Mouse (Mus musculus) liver, embryonic 18 days (tissue): ENCODE data around the gene Rpl7a. TPM values are rescaled to one million over a fixed set of nuclear protein-coding genes. Genes with fewer than 3 reads are reported as not detected.

Experiments
- polyA plus RNA-seq: library from polyadenylated mRNA; depleted of rRNA; stranded (reverse); fragments of >200 nt; gene quantifications from 2 replicates; pipeline ENCODE4 v1.2.3, GENCODE M21; 2012; rRNA removed

The Rpl7a gene
- polyA plus RNA-seq, result 985 and 1,167 TPM in 2 replicates

DNA sequence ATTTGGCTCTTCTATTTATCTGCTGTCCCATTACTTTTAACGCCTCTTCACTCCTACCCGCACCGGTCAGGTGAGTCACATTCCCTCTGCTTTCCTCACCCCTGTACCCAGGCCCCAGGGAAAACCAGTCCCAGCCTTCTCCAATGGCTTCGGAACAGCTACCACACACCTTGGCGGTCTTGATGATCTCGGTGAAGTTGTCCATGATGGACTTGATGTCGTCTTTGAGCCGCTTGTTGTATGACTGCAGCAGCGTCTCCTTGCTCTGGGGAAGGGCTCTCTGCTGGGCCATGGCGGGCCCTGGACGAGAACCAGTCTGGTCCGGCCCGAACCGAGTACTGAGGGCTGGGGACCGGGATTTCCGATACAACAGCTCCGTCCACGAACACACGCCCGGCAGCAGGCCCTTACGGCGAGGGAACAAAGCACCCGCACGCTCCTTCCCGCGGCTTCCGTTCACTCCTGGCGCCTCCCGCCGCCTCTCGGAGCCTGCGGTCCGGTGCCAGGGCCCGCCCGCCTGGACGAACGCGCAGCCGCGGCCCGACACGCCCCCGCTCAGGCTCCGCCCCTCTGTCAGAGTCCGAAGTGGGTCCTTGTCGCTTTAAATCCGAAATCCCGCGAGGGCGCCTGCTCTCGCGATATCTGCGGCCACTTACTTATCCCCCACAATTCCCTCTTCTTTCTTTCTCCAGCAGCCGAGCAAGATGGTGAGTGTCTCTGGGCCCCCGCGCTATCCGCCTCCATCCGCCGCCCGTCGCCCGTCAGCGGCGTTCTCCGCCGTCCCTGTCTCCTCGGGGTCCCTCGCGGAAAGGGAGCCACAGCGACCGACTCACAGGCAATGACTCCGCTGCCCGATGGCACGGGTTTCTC is at the start of gene Rpl7a, which contains the start of gene Med22:
Gene Rpl7a, plus strand, starts transcription at position 641 of the 870 bp plus-strand sequence.
Gene Med22, minus strand, starts transcription at position 554 of the 870 bp plus-strand sequence.

DNA sequence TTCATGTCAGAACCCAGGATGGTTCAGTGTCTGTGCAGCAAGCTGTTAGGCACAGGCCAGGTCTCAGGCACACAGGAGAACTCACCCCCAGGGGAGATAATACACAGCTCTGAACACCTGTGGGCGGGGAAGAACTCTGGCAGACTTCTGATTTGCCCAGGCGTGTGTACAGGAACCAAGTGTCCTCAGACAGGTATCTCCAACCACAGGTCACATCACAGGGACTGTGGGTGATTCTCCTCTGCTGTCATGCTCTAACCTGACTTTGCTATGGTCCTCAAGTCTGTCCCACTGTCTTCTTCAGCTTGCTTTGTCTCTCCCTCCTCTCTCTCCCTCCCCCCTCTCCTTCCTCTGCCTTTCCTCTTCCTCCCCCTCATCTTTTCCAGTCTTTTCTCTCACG is 45.7 kb upstream of the Rpl7a start, which contains the start of gene Abo:
Gene Abo, minus strand, starts transcription at position 101 of the 400 bp plus-strand sequence.

GRCm38 (mm10) chr2:26902467-26903220 is 7.9 kb upstream of the Rpl7a start, which contains the start of gene Surf6:
Gene Surf6 (minus strand): TSS chr2:26902879.

GRCm38 (mm10) chr2:26915927-26916728 is 5.6 kb downstream of the Rpl7a start, which contains the start of the genes Surf2 and Surf1:
Gene Surf2 (plus strand): TSS chr2:26916367.
Gene Surf1 (minus strand): TSS chr2:26916530.

GRCm38 (mm10) chr2:26933304-26934055 is 22.9 kb downstream of the Rpl7a start, which contains the start of the genes Surf4 and Stkld1:
Gene Surf4 (minus strand): TSS chr2:26933928.
Gene Stkld1 (plus strand): TSS chr2:26934047.

Other genes starting within 250 kb of the Rpl7a start
- gene Lcn4, start 239.5 kb upstream of the Rpl7a start, polyA plus RNA-seq, result not detected in 2 replicates
- gene Abo, start 45.8 kb upstream of the Rpl7a start, polyA plus RNA-seq, result not detected in 2 replicates
- gene Surf6, start 7.9 kb upstream of the Rpl7a start, polyA plus RNA-seq, result 7.7 and 8.0 TPM in 2 replicates
- gene Med22, start 87 bp upstream of the Rpl7a start, polyA plus RNA-seq, result 12.9 and 14.0 TPM in 2 replicates
- 18.9 and 19.1 TPM in 2 replicates for gene Surf2, start 5.6 kb downstream of the Rpl7a start, polyA plus RNA-seq
- 28.3 and 28.7 TPM in 2 replicates for gene Surf1, start 5.8 kb downstream of the Rpl7a start, polyA plus RNA-seq
- 82.5 and 83.9 TPM in 2 replicates for gene Surf4, start 23.2 kb downstream of the Rpl7a start, polyA plus RNA-seq
- 0.02 and 0.06 TPM in 2 replicates for gene Stkld1, start 23.3 kb downstream of the Rpl7a start, polyA plus RNA-seq
- gene Rexo4, start 53.6 kb downstream of the Rpl7a start, polyA plus RNA-seq, result 16.8 and 17.9 TPM in 2 replicates
- 2.7 and 3.2 TPM in 2 replicates for gene Adamts13, start 62.7 kb downstream of the Rpl7a start, polyA plus RNA-seq
- gene Cacfd1, start 99.2 kb downstream of the Rpl7a start, polyA plus RNA-seq, result 24.3 and 25.3 TPM in 2 replicates
- gene Slc2a6, start 117.2 kb downstream of the Rpl7a start, polyA plus RNA-seq, result 0.36 and 0.44 TPM in 2 replicates
- 0.02 TPM in 1 of 2 replicates, not detected in the other for gene Mymk, start 161.4 kb downstream of the Rpl7a start, polyA plus RNA-seq
- 1.8 and 2.7 TPM in 2 replicates for gene Adamtsl2, start 168.6 kb downstream of the Rpl7a start, polyA plus RNA-seq
- gene Fam163b, start 231.7 kb downstream of the Rpl7a start, polyA plus RNA-seq, result 0.01 TPM in 1 of 2 replicates, not detected in the other